Mouse (Mus musculus) midbrain, postnatal 0 days (tissue): ENCODE measurements around the gene Mptx2. TPM values are rescaled to one million over a fixed set of nuclear protein-coding genes. Genes with fewer than 3 reads are reported as not detected.
"Not testable (repeated sequence)": the region's sequence is repeated elsewhere in the genome, so short reads cannot be mapped to it uniquely, and the experiment has no call there.

ENCODE experiments used
- ATAC-seq: fragments of 200-750 bp; cut with Nextera tagmentation; 2 replicates; pipeline ENCODE4 v1.8.0; 2017; ENCODE audit warnings: moderate number of reproducible peaks, mild to moderate bottlenecking, moderate TSS enrichment, moderate library complexity; ENCODE audit not compliant: low FRiP score
- DNase-seq: peaks from one replicate; pipeline ENCODE4 v3.0.0-alpha.2; 2015; ENCODE audit warnings: low spot score
- H3K27ac ChIP-seq: fragments of 300-500 bp; sonication (generic); 2 replicates; pipeline ENCODE4 v1.5.1; 2014; ENCODE audit warnings: low read depth, mild to moderate bottlenecking, low read length, mixed read lengths
- H3K27me3 ChIP-seq: fragments of 300-500 bp; sonication (generic); 2 replicates; pipeline ENCODE4 v1.6.1; 2014; ENCODE audit warnings: low read length, control low read depth, mixed read lengths; ENCODE audit not compliant: insufficient read depth
- H3K36me3 ChIP-seq: fragments of 300-500 bp; sonication (generic); 2 replicates; pipeline ENCODE4 v1.6.1; 2014; ENCODE audit warnings: low read length, control low read depth, mixed read lengths; ENCODE audit not compliant: insufficient read depth
- H3K4me1 ChIP-seq: fragments of 300-500 bp; sonication (generic); 2 replicates; pipeline ENCODE4 v1.6.1; 2014; ENCODE audit warnings: mild to moderate bottlenecking, control low read depth, antibody characterized with exemption, low read length, mixed read lengths; ENCODE audit not compliant: insufficient read depth
- H3K4me2 ChIP-seq: fragments of 300-500 bp; sonication (generic); 2 replicates; pipeline ENCODE4 v1.6.1; 2014; ENCODE audit warnings: low read depth, mild to moderate bottlenecking, low read length, mixed read lengths; ENCODE audit not compliant: poor library complexity, severe bottlenecking
- H3K4me3 ChIP-seq: fragments of 300-500 bp; sonication (generic); 2 replicates; pipeline ENCODE4 v1.5.1; 2014; ENCODE audit warnings: low read depth, mild to moderate bottlenecking, low read length, moderate library complexity
- H3K9ac ChIP-seq: fragments of 300-500 bp; sonication (generic); replicated peaks from 2 replicates; pipeline ENCODE4 v1.6.1; 2014; ENCODE audit warnings: mild to moderate bottlenecking, low read length, moderate library complexity, mixed read lengths; ENCODE audit not compliant: poor library complexity, severe bottlenecking
- H3K9me3 ChIP-seq: fragments of 300-500 bp; sonication (generic); 2 replicates; pipeline ENCODE4 v1.6.1; 2016; ENCODE audit warnings: low read length, control low read depth
- CTCF ChIP-seq: IDR thresholded peaks from 2 replicates; pipeline ENCODE4 v1.5.1; 2016; ENCODE audit warnings: antibody characterized with exemption, mild to moderate bottlenecking
- WGBS: fragments of 180-500 bp; shearing (Covaris S2); extraction: QIAGEN DNeasy Blood & Tissue Kit; methylation state at CpG from one replicate; pipeline ENCODE4 v1.1.7; 2014; 5-methylcytosine and 5-hydroxymethylcytosine counted together
- polyA plus RNA-seq: library from polyadenylated mRNA; unstranded; fragments of >200 nt; fragmentation: Nextera tagmentation; extraction: Ambion mirVana; gene quantifications from 2 replicates; pipeline ENCODE4 v1.2.1, GENCODE M21; 2015
- total RNA-seq: library from RNA; depleted of rRNA; stranded (reverse); fragments of >200 nt; gene quantifications from 2 replicates; pipeline ENCODE4 v1.2.3, GENCODE M21; 2014; rRNA removed

Mptx2 gene
- total and polyA plus RNA-seq, 2 experiments from 2014 or later: not detected

GRCm38 (mm10) chr1:173249888-173250287 is 27.7 kb downstream of the Mptx2 start:
- no peak for DNase-seq
- WGBS: 96% methylated on average over 3 of the region's 3 CpGs
- ATAC-seq: no peak
- Histone ChIP-seq H3K4me2 (no peak overlapping the region), H3K9me3 (no peaks in the 10 kb centered on the region), H3K4me3 (no peak overlapping the region), H3K27me3 (no peaks in the 10 kb centered on the region), H3K4me1 (no peaks in the 10 kb centered on the region), H3K27ac (no peak overlapping the region), H3K9ac (no peak overlapping the region), H3K36me3 (no peaks in the 10 kb centered on the region)
- no peak for TF ChIP-seq CTCF

- 91% methylated on average over 1 of the region's 1 CpGs for WGBS
- H3K9ac ChIP-seq, H3K4me3 ChIP-seq, H3K27me3 ChIP-seq, H3K27ac ChIP-seq, DNase-seq, H3K4me1 ChIP-seq, H3K4me2 ChIP-seq, H3K36me3 ChIP-seq, H3K9me3 ChIP-seq, ATAC-seq: not testable (repeated sequence)
These were observed 40.6 kb downstream of the Mptx2 start for GRCm38 (mm10) chr1:173237004-173237403.

- Histone ChIP-seq H3K27me3 (no peaks in the 10 kb centered on the region), H3K4me2 (no peak within 1 kb of the TSS), H3K4me1 (no peaks in the 10 kb centered on the region), H3K9ac (no peak within 1 kb of the TSS), H3K4me3 (no peak within 1 kb of the TSS), H3K36me3 (no peaks in the 10 kb centered on the region), H3K27ac (no peak within 1 kb of the TSS), H3K9me3 (no peaks in the 10 kb centered on the region)
- no peak for TF ChIP-seq CTCF
- ATAC-seq (no peak), DNase-seq (no peak)
- WGBS: 74% methylated on average over 2 of the region's 2 CpGs
These were observed 50.5 kb downstream of the Mptx2 start, which contains the start of gene Fcer1a for GRCm38 (mm10) chr1:173227081-173227480. Fcer1a (minus strand) TSS chr1:173227214.

Other genes starting within 250 kb of the Mptx2 start
- not detected in 2 replicates for gene Olfr1408, start 140.4 kb downstream of the Mptx2 start, total RNA-seq
- gene Olfr1408, start 140.4 kb downstream of the Mptx2 start, polyA plus RNA-seq: not detected in 2 replicates
- not detected in 2 replicates for gene Olfr1406, start 87.1 kb downstream of the Mptx2 start, total RNA-seq
- gene Olfr1406, start 87.1 kb downstream of the Mptx2 start, polyA plus RNA-seq: not detected in 2 replicates
- not detected in 2 replicates for gene Olfr218, start 80.0 kb downstream of the Mptx2 start, total RNA-seq
- gene Olfr218, start 80.0 kb downstream of the Mptx2 start, polyA plus RNA-seq: not detected in 2 replicates
- not detected in 2 replicates for gene Olfr1404, start 65.4 kb downstream of the Mptx2 start, total RNA-seq
- gene Olfr1404, start 65.4 kb downstream of the Mptx2 start, polyA plus RNA-seq: not detected in 2 replicates
- gene Fcer1a, start 50.6 kb downstream of the Mptx2 start, total RNA-seq: not detected in 2 replicates
- gene Fcer1a, start 50.6 kb downstream of the Mptx2 start, polyA plus RNA-seq: not detected in 2 replicates
- not detected in 2 replicates for gene Olfr418, start 11.8 kb downstream of the Mptx2 start, total RNA-seq
- gene Olfr418, start 11.8 kb downstream of the Mptx2 start, polyA plus RNA-seq: not detected in 2 replicates
- 38.0 and 52.3 TPM in 2 replicates for gene Ackr1, start 56.0 kb upstream of the Mptx2 start, total RNA-seq
- 23.1 and 24.1 TPM in 2 replicates for gene Ackr1, start 56.0 kb upstream of the Mptx2 start, polyA plus RNA-seq
- 0.66 and 2.8 TPM in 2 replicates for gene Aim2, start 73.1 kb upstream of the Mptx2 start, total RNA-seq
- 0.89 and 1.0 TPM in 2 replicates for gene Aim2, start 73.1 kb upstream of the Mptx2 start, polyA plus RNA-seq
- gene Cadm3, start 89.9 kb upstream of the Mptx2 start, total RNA-seq: 547 and 554 TPM in 2 replicates
- 53.9 and 60.8 TPM in 2 replicates for gene Cadm3, start 89.9 kb upstream of the Mptx2 start, polyA plus RNA-seq
- 0.11 TPM in 1 of 2 replicates, not detected in the other for gene Ifi206, start 213.3 kb upstream of the Mptx2 start, total RNA-seq
- gene Ifi206, start 213.3 kb upstream of the Mptx2 start, polyA plus RNA-seq: not detected in 2 replicates